Mouse (Mus musculus): ENCODE measurements at regions not wholly inside any gene's neighbourhood (a gene's known extent, or its start where the extent isn't known, plus 50 kb on each side); places are given as distances from the start of the nearest gene placed in this dataset.
"Not testable (repeated sequence)": the region's sequence is repeated elsewhere in the genome, so short reads cannot be mapped to it uniquely, and the experiment has no call there.

DNA sequence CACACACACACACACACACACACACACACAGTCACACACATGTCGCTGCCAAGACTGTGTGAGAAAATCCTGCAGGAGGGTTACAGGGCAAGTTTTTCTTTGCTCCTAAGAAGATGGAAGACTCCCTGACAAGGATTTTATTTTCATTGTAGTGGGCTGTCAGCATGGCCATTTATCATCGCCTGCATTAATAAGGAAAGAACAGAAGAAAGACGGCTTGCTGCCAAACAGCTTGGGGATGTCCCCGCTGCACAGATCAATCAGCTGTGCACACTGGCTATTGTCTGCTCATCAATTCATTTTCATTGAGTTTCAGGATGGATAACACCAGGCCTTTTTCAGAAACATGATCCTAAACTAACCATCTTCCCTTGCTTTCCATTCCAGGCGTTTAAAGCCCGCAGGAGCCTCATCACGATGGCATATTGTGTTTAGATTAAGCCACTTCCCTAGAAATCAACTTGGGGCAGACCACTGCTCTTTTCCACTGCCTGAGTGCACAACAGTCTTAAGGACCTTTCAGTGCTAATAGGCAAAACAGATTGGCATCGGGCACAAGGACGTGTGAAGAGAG is 213.1 kb upstream of the Crbn start:
- no peak for DNase-seq (ENCODE audit: low spot score in 2 of 2)

DNA sequence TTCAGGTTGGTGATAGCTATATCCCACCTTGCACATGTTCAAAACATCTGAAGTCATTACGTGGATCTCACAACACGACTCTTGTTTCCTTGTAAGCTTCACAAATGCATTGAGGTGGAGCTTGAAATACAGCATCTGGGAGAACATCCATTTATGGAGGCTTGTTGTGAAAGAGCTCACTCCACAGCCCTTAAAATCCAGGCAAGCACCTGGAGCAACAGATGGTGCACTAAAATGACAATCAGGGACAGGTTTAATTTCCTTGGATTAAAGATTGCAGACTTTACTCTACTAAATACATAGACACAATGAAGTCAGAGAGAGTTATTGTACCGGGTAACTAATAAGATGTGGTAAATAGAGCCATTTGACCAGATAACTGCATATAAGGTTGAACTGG is 219.2 kb upstream of the Crbn start:
- no peak for DNase-seq (ENCODE audit: low spot score in 2 of 2)

DNA sequence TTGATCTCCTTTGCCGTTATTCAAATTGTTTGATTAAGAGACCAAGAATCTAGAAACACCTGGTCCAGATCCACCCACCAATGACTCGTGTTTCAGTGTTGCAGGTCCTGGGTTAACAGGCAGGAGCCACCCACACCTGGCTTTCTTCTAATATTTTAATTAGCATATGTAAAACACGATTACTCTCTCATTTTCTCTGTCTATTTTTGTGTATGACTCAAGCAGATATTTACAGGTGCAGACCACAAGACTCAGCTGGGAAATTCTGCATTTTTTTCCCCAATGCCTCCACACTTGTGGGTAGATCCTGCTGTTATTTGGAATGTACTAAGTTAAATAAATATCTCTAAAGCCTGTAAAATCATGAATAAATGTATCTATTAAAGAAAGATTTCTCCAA is 245.3 kb upstream of the Crbn start:
- DNase-seq (ENCODE audit: low spot score in 2 of 2): no peak

DNA sequence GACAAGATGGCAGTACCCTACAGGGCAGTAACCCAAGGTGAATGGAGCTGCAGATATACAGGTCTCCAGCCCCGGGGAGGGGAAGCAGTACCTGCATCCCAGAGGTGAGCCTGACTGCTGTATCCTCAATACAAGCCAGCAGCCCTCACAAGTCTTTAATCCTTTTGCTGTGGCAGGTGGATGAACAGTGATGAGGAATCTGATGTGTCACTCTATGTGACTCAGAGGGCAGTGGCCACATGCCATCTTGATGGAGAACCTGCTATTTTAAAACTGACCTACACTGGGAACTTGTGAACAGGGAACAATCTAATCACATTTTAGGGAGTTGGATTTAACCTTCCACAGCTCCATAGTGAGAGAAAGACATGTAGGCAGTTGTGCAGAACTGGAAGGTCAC is 251.7 kb upstream of the Crbn start:
- DNase-seq (ENCODE audit: low spot score in 2 of 2): no peak

DNA sequence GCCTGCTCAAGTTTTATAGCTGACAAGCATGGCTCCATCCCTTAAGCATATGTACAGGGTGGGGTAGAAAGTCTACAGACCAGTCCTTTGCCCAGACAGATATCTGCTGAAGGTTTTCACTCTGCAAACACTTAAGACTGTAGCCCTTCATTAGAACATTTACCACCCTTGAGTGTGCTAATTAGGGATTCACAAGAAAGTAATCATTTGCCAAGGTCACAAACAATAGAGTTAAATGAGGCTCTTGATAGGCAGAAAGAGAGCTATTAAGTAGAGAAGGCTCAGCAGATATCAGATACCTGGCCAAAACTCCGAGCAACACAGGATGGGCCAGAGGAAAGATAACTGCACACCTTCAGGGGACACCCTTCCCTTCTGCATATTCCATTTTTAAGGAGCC is 252.3 kb upstream of the Crbn start:
- DNase-seq (ENCODE audit: low spot score in 2 of 2): no peak

DNA sequence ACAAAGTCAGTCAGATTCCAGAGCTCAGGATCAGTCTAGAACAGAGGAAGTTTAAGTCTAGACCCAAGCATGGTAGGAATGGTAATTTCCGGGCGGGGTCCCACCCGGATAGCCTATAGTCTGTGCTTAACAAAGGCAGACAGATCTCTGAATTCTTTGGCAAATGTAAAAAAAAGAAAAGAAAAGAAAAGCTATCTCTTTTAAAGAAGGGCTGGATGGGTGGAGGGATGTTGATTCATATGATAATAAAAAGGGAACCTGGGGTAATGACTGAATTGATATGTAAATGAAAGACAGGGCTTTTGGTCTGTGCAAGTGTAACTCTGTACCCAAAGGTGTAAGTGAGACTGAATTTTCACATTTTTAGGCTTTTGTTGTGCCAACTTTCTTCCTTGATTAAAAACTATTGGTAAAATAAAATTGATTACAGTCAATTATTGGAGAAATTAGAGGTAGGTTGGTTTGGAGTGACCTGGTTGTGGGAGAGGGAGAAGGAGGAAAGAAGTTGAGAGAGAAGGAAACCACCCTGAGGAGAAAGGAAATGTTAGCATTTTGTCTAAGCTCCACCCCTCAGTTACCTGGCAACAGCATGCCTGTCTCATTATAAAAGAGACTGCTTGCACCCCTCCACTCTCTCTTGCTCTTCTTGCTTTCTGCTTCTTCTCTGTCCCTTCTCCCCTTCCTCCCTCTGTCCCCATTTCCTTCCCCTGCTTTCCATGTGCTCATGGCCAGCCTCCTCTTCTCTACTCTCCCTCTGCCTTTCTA is 259.3 kb upstream of the Crbn start:
- DNase-seq (ENCODE audit: low spot score in 2 of 2): no peak

DNA sequence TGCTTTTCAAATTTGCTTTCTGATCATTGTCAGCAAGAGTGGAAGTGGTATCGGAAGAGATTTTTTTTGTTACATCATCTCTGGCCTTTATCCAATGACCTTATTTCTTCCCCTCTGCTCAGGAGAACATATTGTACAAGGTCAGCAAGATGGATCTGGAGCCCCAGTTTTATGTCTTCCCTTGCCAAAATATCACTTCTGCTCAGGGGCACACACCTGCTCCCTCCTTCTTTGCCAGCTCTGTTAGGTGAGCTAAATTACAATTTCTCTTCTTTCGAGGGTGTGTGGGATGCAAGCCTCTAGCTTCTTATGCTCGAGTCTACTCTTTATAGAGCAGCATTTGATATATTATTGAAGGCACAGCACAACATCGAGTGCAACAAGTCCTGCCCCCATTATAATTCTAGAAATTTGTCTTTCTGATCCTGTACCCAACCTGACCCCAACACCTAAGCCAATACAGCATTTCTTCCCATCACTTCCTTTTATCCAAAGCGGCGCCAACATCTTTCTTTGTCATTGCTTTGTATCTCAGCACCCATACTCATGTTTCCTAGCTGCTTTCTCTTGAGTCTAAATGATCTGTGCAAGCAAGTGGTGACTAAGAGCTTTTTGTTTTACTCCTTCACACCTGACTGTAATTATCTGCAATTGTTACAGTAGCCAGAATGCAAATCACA is 263.1 kb upstream of the Crbn start:
- no peak for DNase-seq (ENCODE audit: low spot score in 2 of 2)

DNA sequence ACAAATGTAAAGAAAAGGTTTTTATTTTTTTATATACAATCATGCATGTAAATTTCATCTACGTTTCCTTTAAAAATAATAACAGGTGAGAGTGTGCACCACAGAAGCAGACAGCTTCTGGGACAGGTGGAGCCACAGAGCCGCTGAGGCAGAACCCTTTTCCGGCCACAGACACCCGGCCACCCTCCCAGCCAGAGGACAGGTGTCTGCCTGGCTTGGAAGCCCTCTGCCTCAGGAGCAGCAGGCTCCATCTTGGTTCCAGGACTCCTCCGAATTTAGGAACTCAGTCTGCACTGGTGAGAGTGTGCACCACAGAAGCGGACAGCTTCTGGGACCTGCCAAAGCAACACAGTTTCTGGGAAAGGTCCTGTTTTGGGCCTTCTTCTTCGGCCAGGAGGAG is 270.6 kb upstream of the Crbn start:
- no peak for DNase-seq (ENCODE audit: low spot score in 2 of 2)

DNA sequence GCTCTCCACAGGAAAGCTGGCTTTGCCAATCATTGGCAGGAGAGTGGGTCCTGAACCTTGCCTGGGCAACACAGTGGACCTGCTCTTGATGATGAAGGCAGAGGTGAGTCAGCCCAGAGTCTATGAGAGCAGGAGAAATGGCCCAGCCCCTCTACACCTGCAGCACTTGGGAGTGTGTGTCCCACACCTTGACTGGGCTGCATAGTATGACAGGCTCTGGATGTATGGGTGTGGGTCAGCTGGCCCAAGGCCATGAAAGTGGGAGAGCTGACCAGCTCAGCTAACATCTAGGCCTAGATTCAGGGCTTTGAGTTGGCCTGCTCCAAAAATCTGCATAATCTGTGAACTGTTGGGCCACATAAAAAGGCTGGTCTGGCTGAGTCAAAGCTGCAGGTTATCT is 292.7 kb upstream of the Crbn start:
- no peak for DNase-seq (ENCODE audit: low spot score in 2 of 2)

DNA sequence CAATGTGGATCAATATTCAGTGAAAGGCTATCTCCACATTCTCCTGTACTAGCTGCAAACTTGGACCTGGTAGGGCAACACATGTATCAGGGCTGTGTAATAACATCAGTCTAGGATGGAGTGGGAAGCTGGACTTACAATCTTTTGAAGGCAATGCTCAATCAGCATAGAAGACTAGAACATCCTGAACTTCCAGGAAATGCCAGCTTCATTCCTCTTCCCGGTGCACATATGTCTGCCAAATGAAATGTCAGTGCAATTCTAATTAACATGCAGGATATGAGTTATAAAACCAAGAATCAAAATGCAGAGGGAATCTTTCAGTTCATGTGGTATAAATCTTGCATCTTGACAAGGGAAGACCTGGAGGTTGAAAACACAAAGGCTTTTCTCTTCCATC is 328.8 kb upstream of the Crbn start:
- no peak for DNase-seq (ENCODE audit: low spot score in 2 of 2)

DNA sequence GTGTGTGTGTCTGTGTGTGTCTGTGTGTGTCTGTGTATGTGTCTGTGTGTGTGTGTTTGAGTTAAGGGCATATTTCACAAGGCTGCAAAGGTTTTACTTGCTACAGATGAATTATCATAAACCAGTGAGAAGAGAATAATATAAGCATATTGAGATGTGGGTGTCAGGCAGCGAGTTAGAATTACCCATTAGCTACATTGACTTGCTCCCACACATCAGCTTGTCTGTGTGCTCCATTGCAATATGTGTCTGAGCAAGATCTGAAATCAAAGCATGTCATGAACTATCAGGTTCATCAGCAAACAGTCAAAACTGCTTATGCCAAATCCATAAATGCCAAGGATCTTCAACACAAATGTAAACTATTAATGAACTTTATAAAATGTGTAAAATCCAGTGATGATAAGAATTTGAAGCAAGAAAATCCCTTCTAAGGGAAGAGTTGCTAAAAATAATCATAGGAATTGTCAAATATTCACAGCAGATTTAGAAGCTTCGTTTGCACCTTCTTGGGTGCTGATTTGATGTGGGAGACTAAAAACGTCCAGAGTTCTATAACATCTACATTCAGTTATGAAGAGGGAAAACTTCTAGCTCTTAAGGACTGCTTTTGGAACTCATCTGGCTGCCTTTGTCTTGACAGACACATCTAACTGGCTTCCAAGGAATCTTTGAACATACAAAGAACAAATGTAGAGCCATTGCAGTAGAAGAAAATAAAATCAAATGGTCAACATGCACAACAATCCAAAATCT is 361.7 kb upstream of the Lrrn1 start:
- no peak for DNase-seq (ENCODE audit: low spot score in 2 of 2)

DNA sequence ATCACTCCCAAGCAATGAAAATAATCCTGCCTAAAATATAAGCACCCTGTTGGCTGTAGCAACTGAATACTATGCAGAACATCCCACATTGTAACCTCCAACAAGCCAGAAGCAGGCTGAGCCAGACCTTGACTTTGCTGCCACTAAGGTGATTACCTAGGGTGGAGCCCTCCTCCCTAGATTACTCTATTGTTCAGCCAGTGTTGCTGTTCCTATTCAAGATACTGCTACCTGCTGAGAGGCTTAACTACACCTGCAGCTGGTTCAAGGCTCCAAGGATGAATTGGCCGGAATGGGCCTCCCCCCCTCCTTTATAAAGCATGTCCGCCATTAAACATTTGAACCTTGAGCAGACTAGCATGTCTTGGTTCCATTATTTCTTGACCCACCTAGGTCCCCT is 311.3 kb upstream of the Lrrn1 start:
- no peak for DNase-seq (ENCODE audit: low spot score in 2 of 2)

DNA sequence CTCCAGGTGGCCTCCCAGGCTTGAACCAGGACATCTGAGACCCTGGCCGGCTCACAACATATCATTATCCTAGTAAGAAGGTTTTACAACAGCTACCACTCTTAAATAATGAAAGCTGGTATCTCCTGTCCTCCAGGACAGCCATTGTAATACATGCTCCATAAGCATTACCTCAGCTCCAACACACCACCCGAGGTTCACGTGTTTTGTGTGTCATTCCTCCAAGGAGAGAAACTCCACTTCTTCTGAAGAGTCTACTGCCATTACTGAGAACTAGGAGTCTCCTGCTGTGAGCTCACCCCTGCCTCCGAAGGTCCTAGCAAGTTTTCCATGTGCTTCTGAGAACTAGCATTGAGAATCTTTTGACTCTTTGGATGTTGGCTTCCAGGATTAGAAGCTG is 310.8 kb upstream of the Lrrn1 start:
- no peak for DNase-seq (ENCODE audit: low spot score in 2 of 2)

DNA sequence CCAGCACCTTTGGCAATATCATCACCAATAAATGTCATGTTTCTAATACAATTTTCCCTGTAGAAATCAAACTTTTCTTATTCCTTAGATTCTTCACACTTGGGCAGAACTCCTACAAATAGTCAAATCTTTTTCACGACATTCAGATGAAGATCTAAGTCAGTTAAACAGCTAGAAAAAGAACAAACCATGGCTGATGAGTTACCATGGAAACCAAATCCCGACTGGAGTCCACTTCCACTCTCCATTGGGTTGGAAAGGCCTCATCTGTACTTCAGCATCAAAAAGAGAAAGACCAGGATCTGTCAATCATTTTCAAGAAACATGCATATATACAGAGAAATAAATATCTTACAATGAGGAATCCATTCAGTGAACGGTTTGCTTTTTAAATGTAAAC is 307.0 kb upstream of the Lrrn1 start:
- no peak for DNase-seq (ENCODE audit: low spot score in 2 of 2)

DNA sequence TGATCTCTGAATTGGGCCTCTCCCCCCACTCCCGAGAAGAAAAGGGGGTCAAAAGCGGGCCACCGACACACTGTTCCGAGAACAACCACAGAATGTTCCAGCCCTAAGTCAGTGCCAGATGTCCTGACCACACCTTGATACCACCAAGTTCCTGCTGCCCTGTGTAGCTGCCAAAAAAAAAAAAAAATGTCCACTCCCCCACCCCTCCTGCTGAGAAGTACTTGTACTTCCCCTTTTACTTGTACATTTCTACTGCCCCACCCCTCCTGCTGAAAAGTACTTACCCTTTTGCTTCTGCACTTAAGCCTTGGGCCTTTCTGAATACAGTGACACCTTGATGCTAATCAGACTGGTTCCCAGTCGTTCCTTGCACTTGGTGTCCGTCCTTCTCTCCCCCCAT is 299.7 kb upstream of the Lrrn1 start:
- not testable (repeated sequence) for DNase-seq (ENCODE audit: low spot score in 2 of 2)

DNA sequence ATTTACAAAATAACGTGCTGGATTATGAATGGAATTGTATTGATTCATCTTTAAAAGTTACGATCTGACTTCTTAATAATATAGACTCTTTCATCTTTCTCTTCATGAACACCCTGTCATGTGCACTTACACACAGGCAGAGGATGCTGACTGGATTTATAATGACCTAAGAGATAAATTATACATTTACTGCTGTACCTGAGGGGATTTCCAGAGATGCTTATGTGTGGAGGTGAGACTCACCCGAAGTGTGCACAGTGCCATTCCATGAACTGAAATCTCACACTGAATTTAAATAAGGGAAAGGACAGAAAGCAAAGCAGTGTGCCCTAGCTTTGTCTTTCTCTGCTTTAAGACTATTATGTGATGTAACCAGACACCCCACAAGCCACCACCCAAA is 291.9 kb upstream of the Lrrn1 start:
- DNase-seq (ENCODE audit: low spot score in 2 of 2): no peak

DNA sequence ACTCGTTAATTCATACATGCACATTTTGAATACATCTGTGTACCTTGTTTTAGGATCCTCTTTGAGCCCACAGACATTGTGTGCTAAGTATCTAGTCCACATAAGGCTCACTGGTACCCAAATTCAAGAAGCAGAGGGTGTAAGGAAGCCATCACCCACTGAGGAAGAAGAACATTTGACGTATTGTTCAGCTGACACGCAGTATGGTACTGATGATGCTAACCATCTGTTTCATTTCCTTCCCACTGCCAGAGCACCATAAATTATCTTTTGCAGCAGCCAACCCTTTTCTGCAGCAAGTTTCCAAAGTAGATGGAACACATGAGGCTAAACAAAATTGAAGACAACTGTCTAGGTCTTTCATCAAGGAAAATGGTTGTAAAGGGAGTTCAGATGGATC is 285.6 kb upstream of the Lrrn1 start:
- DNase-seq (ENCODE audit: low spot score in 2 of 2): no peak

DNA sequence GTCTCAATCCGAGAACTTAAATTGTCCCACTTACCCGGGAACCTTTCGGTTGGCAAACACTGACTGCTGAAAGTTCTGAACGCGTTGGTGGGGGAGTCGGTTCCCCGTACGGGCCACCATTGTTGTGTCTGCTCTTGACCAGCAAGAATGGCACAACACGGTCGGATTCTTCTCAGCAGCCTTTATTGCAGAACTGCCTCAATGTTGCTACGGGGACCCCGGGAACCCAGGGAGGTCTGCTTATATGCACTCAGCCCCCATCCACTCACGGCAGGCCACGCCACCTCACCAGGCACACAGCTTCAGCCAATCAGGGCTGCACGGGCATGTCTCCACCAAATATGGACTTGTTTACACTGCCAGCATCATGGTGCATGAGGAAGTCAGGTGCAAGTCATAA is 249.2 kb upstream of the Lrrn1 start:
- no peak for DNase-seq (ENCODE audit: low spot score in 2 of 2)

DNA sequence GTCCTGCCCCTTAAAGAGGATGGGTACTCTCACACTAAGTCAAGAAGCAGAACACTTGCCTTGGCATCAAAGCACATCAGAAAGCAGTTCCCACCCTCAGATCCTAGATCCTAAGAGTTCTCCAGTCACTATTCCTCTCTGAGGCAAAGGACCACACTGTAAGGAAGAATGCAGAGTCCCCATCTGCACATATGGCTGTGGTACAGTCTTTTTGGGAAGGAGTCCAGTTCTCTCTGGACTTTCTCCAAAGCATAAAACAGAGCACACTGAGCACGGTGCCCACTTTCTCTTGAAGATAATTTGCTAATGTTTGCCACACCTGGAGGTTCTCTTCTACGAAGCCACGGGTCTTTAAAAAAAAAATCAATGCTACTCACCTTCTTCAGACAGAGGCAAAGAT is 238.7 kb upstream of the Lrrn1 start:
- no peak for DNase-seq (ENCODE audit: low spot score in 2 of 2)

DNA sequence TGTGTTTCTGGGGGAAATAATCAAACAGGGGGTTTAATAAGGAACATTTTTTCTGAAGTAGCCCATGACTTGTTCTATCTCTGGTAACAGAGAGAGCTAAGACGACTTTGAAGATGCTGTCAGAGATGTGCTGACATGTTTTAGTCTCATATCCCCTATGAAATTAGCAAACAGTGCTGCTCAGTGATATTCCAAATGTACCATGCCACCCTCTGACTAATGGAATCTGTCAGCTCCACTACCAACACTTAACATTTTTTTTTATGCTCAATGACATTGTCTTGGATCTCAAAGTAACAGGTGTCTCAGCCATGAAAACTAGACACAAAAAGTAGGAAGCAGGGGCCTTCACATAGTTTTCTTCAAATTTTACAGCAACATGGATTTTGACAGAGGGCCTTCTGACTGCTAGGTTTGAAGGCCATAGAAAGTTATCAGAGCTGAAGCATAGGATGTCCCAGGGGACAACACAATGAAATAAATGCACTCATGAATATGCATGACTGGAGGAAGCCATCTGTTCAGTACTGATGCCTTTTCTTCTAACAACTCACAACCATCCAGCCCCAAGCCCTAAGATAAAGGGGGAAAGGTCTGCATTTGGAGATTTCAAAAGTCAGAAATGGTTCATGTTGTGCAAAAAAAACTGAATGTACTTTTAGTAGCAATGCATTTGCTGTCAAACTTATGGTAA is 225.7 kb upstream of the Lrrn1 start:
- DNase-seq (ENCODE audit: low spot score in 2 of 2): no peak

DNA sequence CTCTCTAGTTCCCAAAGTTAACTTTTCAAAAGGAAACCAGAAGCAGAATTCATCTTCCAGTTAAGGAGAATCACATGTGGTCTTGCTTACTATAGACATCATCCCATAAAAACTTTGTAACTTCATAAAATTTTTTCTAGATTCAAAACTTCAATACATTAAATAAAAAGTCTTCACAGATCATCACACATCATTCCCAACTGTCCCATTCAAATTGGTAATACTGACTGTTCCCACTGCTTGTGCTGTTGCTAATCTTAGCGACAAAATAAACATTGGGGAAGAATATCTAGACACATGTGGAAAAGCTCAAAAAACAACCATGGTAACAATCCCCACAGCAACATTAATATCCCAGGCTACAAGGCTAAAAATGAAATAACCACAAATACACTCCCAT is 210.0 kb upstream of the Lrrn1 start:
- no peak for DNase-seq (ENCODE audit: low spot score in 2 of 2)

DNA sequence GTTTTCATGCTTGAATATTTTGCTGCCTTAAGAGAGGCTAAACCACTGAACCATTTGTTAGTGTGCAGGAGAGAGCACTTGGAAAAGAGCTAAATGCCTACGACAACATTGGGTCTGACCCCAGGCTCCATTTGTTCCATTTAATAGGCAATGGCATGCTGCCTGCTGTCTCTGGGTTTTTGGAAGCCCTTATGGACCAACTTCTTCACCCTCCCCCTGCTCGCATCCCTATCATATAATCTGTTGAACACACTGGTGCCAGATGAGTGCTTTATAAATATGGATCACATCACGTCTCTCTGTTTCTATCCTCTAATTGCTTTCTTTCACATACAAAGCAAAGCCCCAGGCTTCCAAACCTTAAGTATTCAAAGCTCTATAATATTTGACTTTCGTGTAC is 179.1 kb upstream of the Lrrn1 start:
- DNase-seq (ENCODE audit: low spot score in 2 of 2): no peak
